9 mouse cellular contexts compared by ENCODE assay signal in genomic region chr9:114415701-114416100, GRCm38 (mm10). TPM values are rescaled to one million over a fixed set of nuclear protein-coding genes. Genes with fewer than 3 reads are reported as not detected.
DNase-seq lines count a peak whose midpoint lies in the region; ATAC-seq and TF ChIP-seq lines count a peak whose summit lies in the region.
"Had no signal": no experiment of that assay in that cellular context is flagged by ENCODE, and none has a peak within 500 bp of the region (broad histone marks: within the 10 kb centered on the region; RNA-seq: fewer than 3 reads in every experiment).

No protein-coding gene starts in this region.

- peak; percentile 37 to 61 for DNase-seq in left cerebral cortex, adult 18-20 months (ENCODE audit: low spot score in 2 of 2)
- DNase-seq in left cerebral cortex, adult 11 months (ENCODE audit: low spot score), result no peak
- DNase-seq in Patski (ENCODE audit: low read depth, low spot score), result no peak
- DNase-seq in cerebellum, postnatal 25 days, result peak; percentile 50 to 68
- peak; percentile 78 for DNase-seq in intestine, embryonic 14.5 days (ENCODE audit: low spot score)
- DNase-seq in liver, embryonic 11.5 days (ENCODE audit: low spot score), result peak; percentile 50
- DNase-seq in retina, embryonic 14.5 days (ENCODE audit: low spot score), result peak; percentile 75
- no peak for DNase-seq in urinary bladder, postnatal 10 days (ENCODE audit: low spot score)

- H3K4me3 ChIP-seq in intestine, embryonic 14.5 days (ENCODE audit: low read depth, low read length), result no peak overlapping the region
- H3K4me3 ChIP-seq in liver, embryonic 11.5 days (ENCODE audit: low read depth, low read length), result no peak overlapping the region
- H3K4me3 ChIP-seq: stomach, embryonic 15.5 days had no signal

- H3K4me2 ChIP-seq in intestine, embryonic 14.5 days (ENCODE audit: low read length), result no peak overlapping the region
- no peak overlapping the region for H3K4me2 ChIP-seq in liver, embryonic 11.5 days
- H3K4me2 ChIP-seq: stomach, embryonic 15.5 days had no signal

- WGBS in intestine, embryonic 14.5 days, result 22% methylated on average over 11 of the region's 11 CpGs
- 21% methylated on average over 11 of the region's 11 CpGs for WGBS in liver, embryonic 11.5 days

- H3K27ac ChIP-seq in intestine, embryonic 14.5 days (ENCODE audit: low read depth), result no peak overlapping the region
- no peak overlapping the region for H3K27ac ChIP-seq in liver, embryonic 11.5 days (ENCODE audit: low read depth, low read length)
- H3K27ac ChIP-seq: stomach, embryonic 15.5 days had no signal

- no peaks in the 10 kb centered on the region for H3K4me1 ChIP-seq in intestine, embryonic 14.5 days (replicated peaks; ENCODE audit: control insufficient read depth, insufficient read depth, low read length)
- H3K4me1 ChIP-seq in liver, embryonic 11.5 days (replicated peaks; ENCODE audit: control insufficient read depth, insufficient read depth, low read length), result no peaks in the 10 kb centered on the region
- H3K4me1 ChIP-seq: stomach, embryonic 15.5 days had no signal

- CTCF ChIA-PET in Patski (lab: Charles Lee), result interaction anchor here (0.8 to 3.3 kb wide), 11 partner anchors 8 to 169 kb away, joined by 3 to 24 read pairs (median 3); partner anchors contain the start of genes Glb1 and Tmppe

- TF ChIP-seq CTCF in Patski (IDR thresholded peaks at IDR 0.05), result peak; percentile 89

- peaks cover 10% of the 10 kb centered on the region for H3K36me3 ChIP-seq in intestine, embryonic 14.5 days (ENCODE audit: control insufficient read depth, insufficient read depth, low read length)
- H3K36me3 ChIP-seq in liver, embryonic 11.5 days (ENCODE audit: control insufficient read depth, insufficient read depth, low read length), result peaks cover 8% of the 10 kb centered on the region

- peaks cover 6% of the 10 kb centered on the region; the same call in 1 of the 2 replicates for H3K9me3 ChIP-seq in intestine, embryonic 14.5 days (ENCODE audit: control insufficient read depth, low read length)
- H3K9me3 ChIP-seq in liver, embryonic 11.5 days (ENCODE audit: control insufficient read depth, low read length), result no peaks in the 10 kb centered on the region
- H3K9me3 ChIP-seq: stomach, embryonic 15.5 days had no signal

- in situ Hi-C loops in Patski (cut with MboI; ENCODE audit: low pct_unique_long_range_greater_than_20kb), result loop anchor here (5.0 kb wide), 2 partner anchors 82 to 167 kb away; no protein-coding TSS in a partner anchor

- no peak for ATAC-seq in Patski
- 0 out of 2 replicates have a peak, but pooled peaks have one; percentile 6 for ATAC-seq in intestine, embryonic 14.5 days (replicated peaks; ENCODE audit: low FRiP score, low TSS enrichment, low read depth)
- no peak; the same call in 1 of the 2 replicates for ATAC-seq in liver, embryonic 11.5 days (replicated peaks; ENCODE audit: low FRiP score)

- H3K9ac ChIP-seq in intestine, embryonic 14.5 days (ENCODE audit: low read length), result no peak overlapping the region
- no peak overlapping the region for H3K9ac ChIP-seq in liver, embryonic 11.5 days (ENCODE audit: low read depth, low read length)
- H3K9ac ChIP-seq: stomach, embryonic 15.5 days had no signal

- H3K27me3 ChIP-seq in Patski, result no peaks in the 10 kb centered on the region
- no peaks in the 10 kb centered on the region for H3K27me3 ChIP-seq in intestine, embryonic 14.5 days (replicated peaks; ENCODE audit: control insufficient read depth, insufficient read depth, low read length)
- no peaks in the 10 kb centered on the region for H3K27me3 ChIP-seq in liver, embryonic 11.5 days (replicated peaks; ENCODE audit: control insufficient read depth, insufficient read depth, low read length)
- H3K27me3 ChIP-seq: stomach, embryonic 15.5 days had no signal

- POLR2A ChIA-PET in Patski (lab: Charles Lee), result no interaction called here

RNA-seq across cellular contexts. Expression of gene Tmppe, which starts 14.8 kb away (rescaled TPM):
- total RNA-seq in left cerebral cortex, adult 18-20 months (2021), result 10 to 100 TPM; 12.9 to 13.4 TPM
- 5.7 TPM for polyA plus RNA-seq in Patski (2021)
- polyA plus RNA-seq in intestine, embryonic 14.5 days (2014; fragmentation: Nextera tagmentation; extraction: Ambion mirVana), result 5.1 and 5.5 TPM in 2 replicates
- polyA plus RNA-seq in liver, embryonic 11.5 days (2014; fragmentation: Nextera tagmentation; extraction: Ambion mirVana), result 5.3 and 5.7 TPM in 2 replicates

RNA-seq across cellular contexts. Expression of gene Glb1, which starts 14.8 kb away (rescaled TPM):
- total RNA-seq in left cerebral cortex, adult 18-20 months (2021), result 10 to 100 TPM; 23.3 to 25.5 TPM
- 66.2 TPM for polyA plus RNA-seq in Patski (2021)
- polyA plus RNA-seq in intestine, embryonic 14.5 days (2014; fragmentation: Nextera tagmentation; extraction: Ambion mirVana), result 72.0 and 76.0 TPM in 2 replicates
- 26.4 and 28.8 TPM in 2 replicates for polyA plus RNA-seq in liver, embryonic 11.5 days (2014; fragmentation: Nextera tagmentation; extraction: Ambion mirVana)

RNA-seq across cellular contexts. Expression of gene Crtap, which starts 25.2 kb away (rescaled TPM):
- total RNA-seq in left cerebral cortex, adult 18-20 months (2021), result 1 to 10 TPM; 5.7 to 6.6 TPM
- 179 TPM for polyA plus RNA-seq in Patski (2021)
- 124 and 126 TPM in 2 replicates for polyA plus RNA-seq in intestine, embryonic 14.5 days (2014; fragmentation: Nextera tagmentation; extraction: Ambion mirVana)
- polyA plus RNA-seq in liver, embryonic 11.5 days (2014; fragmentation: Nextera tagmentation; extraction: Ambion mirVana), result 45.7 and 46.8 TPM in 2 replicates

Comparison
In these comparisons a context has a peak if more than half of its experiments do, and no peak if none do; other contexts are left out.
1. DNase-seq: peak in left cerebral cortex, adult 18-20 months (2 of 2), cerebellum, postnatal 25 days (2 of 2), intestine, embryonic 14.5 days (single experiment), liver, embryonic 11.5 days (single experiment) and retina, embryonic 14.5 days (single experiment); none in left cerebral cortex, adult 11 months (single experiment), Patski (single experiment) and urinary bladder, postnatal 10 days (single experiment).